Mouse (Mus musculus): ENCODE measurements around the gene Slc2a12. TPM values are rescaled to one million over a fixed set of nuclear protein-coding genes. Genes with fewer than 3 reads are reported as not detected.

Slc2a12 gene
- polyA plus RNA-seq (2016; fragmentation: Nextera tagmentation; extraction: Ambion mirVana) = 1.9 and 2.2 TPM in 2 replicates

GRCm38 (mm10) chr10:22644853-22645491, at the start of gene Slc2a12:
Gene Slc2a12, plus strand, starts transcription at chr10:22645011.
- H3K4me3 ChIP-seq = peak within 1 kb of the TSS; percentile 59
- H3K27me3 ChIP-seq (replicated peaks) = no peaks in the 10 kb centered on the region
- H3K9ac ChIP-seq = peak within 1 kb of the TSS; percentile 70
- peak within 1 kb of the TSS; percentile 71 for H3K27ac ChIP-seq (ENCODE audit: poor library complexity, severe bottlenecking)
- peak within 1 kb of the TSS; percentile 73 for H3K4me2 ChIP-seq
- peaks cover 10% of the 10 kb centered on the region for H3K4me1 ChIP-seq (replicated peaks)
- WGBS = 2% methylated on average over 40 of the region's 40 CpGs
- peaks cover 5% of the 10 kb centered on the region; the same call in 1 of the 2 replicates for H3K9me3 ChIP-seq (replicated peaks)
- H3K36me3 ChIP-seq = no peaks in the 10 kb centered on the region
- ATAC-seq (ENCODE audit: insufficient number of reproducible peaks, low FRiP score) = peak; percentile 78

GRCm38 (mm10) chr10:22598908-22599480, 45.8 kb upstream of the Slc2a12 start:
- no peak overlapping the region for H3K27ac ChIP-seq (ENCODE audit: poor library complexity, severe bottlenecking)
- no peaks in the 10 kb centered on the region for H3K27me3 ChIP-seq (replicated peaks)
- H3K4me2 ChIP-seq = no peak overlapping the region
- WGBS = 89% methylated on average over 8 of the region's 8 CpGs
- H3K36me3 ChIP-seq = no peaks in the 10 kb centered on the region
- no peak overlapping the region for H3K9ac ChIP-seq
- ATAC-seq (ENCODE audit: insufficient number of reproducible peaks, low FRiP score) = no peak
- H3K4me3 ChIP-seq = no peak overlapping the region
- no peaks in the 10 kb centered on the region for H3K4me1 ChIP-seq (replicated peaks)
- peaks cover 5% of the 10 kb centered on the region for H3K9me3 ChIP-seq (replicated peaks)

GRCm38 (mm10) chr10:22601046-22601445, 43.8 kb upstream of the Slc2a12 start:
- H3K4me3 ChIP-seq = no peak overlapping the region
- no peaks in the 10 kb centered on the region for H3K27me3 ChIP-seq (replicated peaks)
- no peak overlapping the region for H3K27ac ChIP-seq (ENCODE audit: poor library complexity, severe bottlenecking)
- peaks cover 5% of the 10 kb centered on the region for H3K9me3 ChIP-seq (replicated peaks)
- H3K9ac ChIP-seq = no peak overlapping the region
- no peaks in the 10 kb centered on the region for H3K4me1 ChIP-seq (replicated peaks)
- no peak for ATAC-seq (ENCODE audit: insufficient number of reproducible peaks, low FRiP score)
- no peak overlapping the region for H3K4me2 ChIP-seq
- no peaks in the 10 kb centered on the region for H3K36me3 ChIP-seq
- WGBS = 79% methylated on average over 6 of the region's 6 CpGs

GRCm38 (mm10) chr10:22604801-22605200, 40.0 kb upstream of the Slc2a12 start:
- H3K27ac ChIP-seq (ENCODE audit: poor library complexity, severe bottlenecking) = no peak overlapping the region
- peaks cover 5% of the 10 kb centered on the region for H3K9me3 ChIP-seq (replicated peaks)
- no peaks in the 10 kb centered on the region for H3K27me3 ChIP-seq (replicated peaks)
- no peak for ATAC-seq (ENCODE audit: insufficient number of reproducible peaks, low FRiP score)
- no peaks in the 10 kb centered on the region for H3K36me3 ChIP-seq
- H3K4me3 ChIP-seq = no peak overlapping the region
- H3K4me1 ChIP-seq (replicated peaks) = peaks cover 5% of the 10 kb centered on the region; the same call in 1 of the 2 replicates
- WGBS = 62% methylated on average over 2 of the region's 2 CpGs
- H3K9ac ChIP-seq = no peak overlapping the region
- H3K4me2 ChIP-seq = no peak overlapping the region

GRCm38 (mm10) chr10:22608273-22608672, 36.5 kb upstream of the Slc2a12 start:
- ATAC-seq (ENCODE audit: insufficient number of reproducible peaks, low FRiP score) = no peak
- no peak overlapping the region for H3K4me2 ChIP-seq
- peaks cover 3% of the 10 kb centered on the region for H3K9me3 ChIP-seq (replicated peaks)
- no peaks in the 10 kb centered on the region for H3K27me3 ChIP-seq (replicated peaks)
- H3K4me3 ChIP-seq = no peak overlapping the region
- H3K36me3 ChIP-seq = no peaks in the 10 kb centered on the region
- 72% methylated on average over 5 of the region's 5 CpGs for WGBS
- H3K4me1 ChIP-seq (replicated peaks) = peaks cover 5% of the 10 kb centered on the region; the same call in 1 of the 2 replicates
- H3K27ac ChIP-seq (ENCODE audit: poor library complexity, severe bottlenecking) = no peak overlapping the region
- H3K9ac ChIP-seq = no peak overlapping the region

GRCm38 (mm10) chr10:22608799-22609357, 35.9 kb upstream of the Slc2a12 start:
- WGBS = 7% methylated on average over 11 of the region's 11 CpGs
- peaks cover 5% of the 10 kb centered on the region; the same call in 1 of the 2 replicates for H3K4me1 ChIP-seq (replicated peaks)

GRCm38 (mm10) chr10:22613301-22613700, 31.5 kb upstream of the Slc2a12 start:
- no peaks in the 10 kb centered on the region for H3K36me3 ChIP-seq

More at GRCm38 (mm10) chr10:22608799-22609357, 35.9 kb upstream of the Slc2a12 start:
- Histone ChIP-seq H3K27ac (ENCODE audit: poor library complexity, severe bottlenecking) (no peak overlapping the region), H3K36me3 (no peaks in the 10 kb centered on the region), H3K27me3 (replicated peaks) (no peaks in the 10 kb centered on the region), H3K9ac (peak overlapping the region; percentile 58), H3K4me2 (peak overlapping the region; percentile 66), H3K4me3 (peak overlapping the region; percentile 33), H3K9me3 (replicated peaks) (no peaks in the 10 kb centered on the region)
- no peak for ATAC-seq (ENCODE audit: insufficient number of reproducible peaks, low FRiP score)

GRCm38 (mm10) chr10:22614554-22614953, 30.3 kb upstream of the Slc2a12 start:
- Histone ChIP-seq H3K9ac (no peak overlapping the region), H3K4me1 (replicated peaks) (no peaks in the 10 kb centered on the region), H3K27me3 (replicated peaks) (no peaks in the 10 kb centered on the region), H3K4me3 (no peak overlapping the region), H3K36me3 (no peaks in the 10 kb centered on the region), H3K4me2 (no peak overlapping the region), H3K9me3 (replicated peaks) (0 out of 2 replicates have a peak, but pooled peaks cover under 1% of the 10 kb centered on the region), H3K27ac (ENCODE audit: poor library complexity, severe bottlenecking) (no peak overlapping the region)
- no peak for ATAC-seq (ENCODE audit: insufficient number of reproducible peaks, low FRiP score)
- 82% methylated on average over 8 of the region's 8 CpGs for WGBS

More at GRCm38 (mm10) chr10:22613301-22613700, 31.5 kb upstream of the Slc2a12 start:
- H3K27ac ChIP-seq (ENCODE audit: poor library complexity, severe bottlenecking) = no peak overlapping the region
- H3K4me1 ChIP-seq (replicated peaks) = peaks cover 5% of the 10 kb centered on the region; the same call in 1 of the 2 replicates
- no peak overlapping the region for H3K9ac ChIP-seq
- H3K4me3 ChIP-seq = no peak overlapping the region
- 77% methylated on average over 5 of the region's 5 CpGs for WGBS
- no peaks in the 10 kb centered on the region for H3K27me3 ChIP-seq (replicated peaks)
- H3K9me3 ChIP-seq (replicated peaks) = no peaks in the 10 kb centered on the region
- H3K4me2 ChIP-seq = no peak overlapping the region
- ATAC-seq (ENCODE audit: insufficient number of reproducible peaks, low FRiP score) = no peak

- no peak for ATAC-seq (ENCODE audit: insufficient number of reproducible peaks, low FRiP score)
- H3K9ac ChIP-seq = no peak overlapping the region
- H3K4me1 ChIP-seq (replicated peaks) = no peaks in the 10 kb centered on the region
- no peak overlapping the region for H3K4me2 ChIP-seq
- no peak overlapping the region for H3K27ac ChIP-seq (ENCODE audit: poor library complexity, severe bottlenecking)
- peaks cover 7% of the 10 kb centered on the region; the same call in 1 of the 2 replicates for H3K9me3 ChIP-seq (replicated peaks)
- no peak overlapping the region for H3K4me3 ChIP-seq
- H3K36me3 ChIP-seq = no peaks in the 10 kb centered on the region
- no peaks in the 10 kb centered on the region for H3K27me3 ChIP-seq (replicated peaks)
- 29% methylated on average over 10 of the region's 10 CpGs for WGBS
Measured at GRCm38 (mm10) chr10:22615309-22615708, 29.5 kb upstream of the Slc2a12 start.

- 70% methylated on average over 2 of the region's 2 CpGs for WGBS
- H3K4me2 ChIP-seq = no peak overlapping the region
- no peaks in the 10 kb centered on the region for H3K27me3 ChIP-seq (replicated peaks)
- H3K4me1 ChIP-seq (replicated peaks) = no peaks in the 10 kb centered on the region
- no peak for ATAC-seq (ENCODE audit: insufficient number of reproducible peaks, low FRiP score)
- H3K27ac ChIP-seq (ENCODE audit: poor library complexity, severe bottlenecking) = no peak overlapping the region
- H3K4me3 ChIP-seq = no peak overlapping the region
- no peaks in the 10 kb centered on the region for H3K36me3 ChIP-seq
- H3K9me3 ChIP-seq (replicated peaks) = peaks cover 7% of the 10 kb centered on the region; the same call in 1 of the 2 replicates
- no peak overlapping the region for H3K9ac ChIP-seq
Measured at GRCm38 (mm10) chr10:22618842-22619241, 26.0 kb upstream of the Slc2a12 start.

- no peaks in the 10 kb centered on the region for H3K4me1 ChIP-seq (replicated peaks)
- H3K4me3 ChIP-seq = no peak overlapping the region
- no peaks in the 10 kb centered on the region for H3K36me3 ChIP-seq
- WGBS = 62% methylated on average over 1 of the region's 1 CpGs
- no peaks in the 10 kb centered on the region for H3K27me3 ChIP-seq (replicated peaks)
- no peak overlapping the region for H3K9ac ChIP-seq
- ATAC-seq (ENCODE audit: insufficient number of reproducible peaks, low FRiP score) = no peak
- H3K27ac ChIP-seq (ENCODE audit: poor library complexity, severe bottlenecking) = no peak overlapping the region
- H3K9me3 ChIP-seq (replicated peaks) = no peaks in the 10 kb centered on the region
- H3K4me2 ChIP-seq = no peak overlapping the region
Measured at GRCm38 (mm10) chr10:22628832-22629231, 16.0 kb upstream of the Slc2a12 start.

Data from heart, embryonic 12.5 days (tissue).